Mouse (Mus musculus) regulatory T cell (primary cell): ENCODE results near the gene Clstn3.
"Not testable (repeated sequence)": the region's sequence is repeated elsewhere in the genome, so short reads cannot be mapped to it uniquely, and the experiment has no call there.

Experiments
- in situ Hi-C: fragments of 300-600 bp; cut with MboI, MseI; formaldehyde crosslinking; loops from one replicate; pipeline ENCODE4 v1.15.1; 2025; ENCODE audit warnings: high pct_unique_total_duplicates

Gene Clstn3

DNA sequence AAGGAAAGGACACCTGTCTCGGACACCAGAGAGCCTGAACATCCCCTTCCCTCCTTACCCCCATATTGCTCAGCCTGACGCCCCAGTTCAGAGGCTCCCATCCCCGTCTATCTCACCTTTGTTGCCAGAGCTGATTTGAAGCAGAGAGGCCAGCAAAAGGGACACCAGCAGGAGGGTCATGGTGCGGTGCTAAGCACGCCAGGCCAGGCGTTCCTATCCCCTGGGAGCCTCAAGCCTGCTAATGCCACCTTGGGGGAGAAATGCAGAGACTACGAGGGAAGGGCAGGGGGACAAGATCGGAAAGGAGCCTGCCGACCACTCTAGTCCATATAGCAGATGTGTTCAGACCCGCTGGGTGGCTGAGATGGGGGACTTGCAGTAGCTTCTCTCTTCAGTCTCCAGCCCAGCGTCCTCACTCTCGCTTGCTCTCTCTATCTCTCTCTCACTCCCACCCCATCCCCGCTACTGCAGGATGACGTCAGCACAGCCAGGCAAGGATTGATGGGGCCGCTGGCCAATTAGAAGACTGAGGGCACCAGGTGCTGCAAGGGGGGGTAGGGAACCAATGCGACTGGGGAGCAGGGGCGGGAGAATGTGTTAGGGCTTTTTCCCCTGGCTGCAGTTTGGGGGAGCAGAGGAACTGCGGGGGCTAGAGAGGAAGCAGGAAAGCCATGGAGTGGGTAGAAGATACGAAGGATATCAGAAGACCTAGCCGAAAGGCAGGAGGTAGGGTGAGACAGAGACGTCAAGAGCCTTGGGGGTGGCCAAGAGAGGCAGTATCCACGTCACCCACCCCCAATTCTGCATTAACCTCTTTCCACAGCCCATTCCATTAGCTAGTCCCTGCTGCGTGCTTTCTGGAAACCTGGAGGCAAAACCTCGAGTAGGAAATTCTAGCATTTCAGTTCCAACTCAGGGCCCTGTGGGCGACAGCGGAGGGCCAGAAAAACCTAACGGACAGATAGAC lies at the start of gene Clstn3:
Gene Clstn3 (minus strand): TSS at position 490 of the 967 bp plus-strand sequence.
- in situ Hi-C loops, result no loop called here

DNA sequence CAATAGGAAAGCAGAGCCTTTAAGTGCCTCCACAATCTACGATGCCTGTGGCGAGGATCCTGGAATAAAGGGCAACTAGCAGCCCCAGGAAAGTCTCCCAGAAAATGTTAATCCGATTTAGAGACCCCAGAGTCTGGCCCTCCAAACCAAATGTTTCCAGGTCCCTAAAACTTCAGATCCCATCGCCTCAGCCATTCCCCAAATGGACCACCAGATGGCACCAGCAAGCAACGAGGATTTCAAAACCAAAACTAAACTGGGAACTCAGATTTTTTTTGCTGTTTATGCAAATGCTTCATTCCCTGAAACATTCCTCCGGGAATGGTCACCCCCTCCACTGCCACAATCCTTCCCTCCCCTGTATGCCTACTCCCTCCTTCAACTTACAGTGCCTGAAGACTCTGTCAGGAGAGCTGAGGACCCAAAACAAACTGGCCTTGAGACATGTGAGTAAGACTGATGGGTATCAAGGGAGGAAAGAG lies 47.8 kb upstream of the Clstn3 start, which contains the start of gene C1ra:
Gene C1ra (plus strand): TSS at position 51 of the 482 bp plus-strand sequence.
- in situ Hi-C loops, result no loop called here

DNA sequence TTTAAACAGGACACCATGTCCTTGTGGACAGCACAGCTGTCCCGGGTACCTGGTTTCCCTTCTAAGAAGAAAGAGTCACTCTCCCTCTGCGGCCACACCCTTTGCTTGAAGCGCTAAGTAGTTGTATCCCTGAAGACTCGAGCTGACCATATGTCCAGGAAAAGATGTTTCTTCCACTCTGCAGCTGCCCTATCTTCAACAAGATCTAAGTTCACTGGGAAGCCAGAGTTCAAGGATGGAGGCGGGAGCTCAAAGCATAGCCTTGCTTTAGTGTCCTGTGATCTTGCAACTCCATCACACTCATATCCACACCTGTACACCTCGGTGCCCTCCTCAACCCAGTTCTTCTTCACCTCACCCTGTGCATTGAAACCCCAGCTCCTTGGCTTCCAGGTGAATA lies 47.3 kb upstream of the Clstn3 start:
- in situ Hi-C loops, result no loop called here

DNA sequence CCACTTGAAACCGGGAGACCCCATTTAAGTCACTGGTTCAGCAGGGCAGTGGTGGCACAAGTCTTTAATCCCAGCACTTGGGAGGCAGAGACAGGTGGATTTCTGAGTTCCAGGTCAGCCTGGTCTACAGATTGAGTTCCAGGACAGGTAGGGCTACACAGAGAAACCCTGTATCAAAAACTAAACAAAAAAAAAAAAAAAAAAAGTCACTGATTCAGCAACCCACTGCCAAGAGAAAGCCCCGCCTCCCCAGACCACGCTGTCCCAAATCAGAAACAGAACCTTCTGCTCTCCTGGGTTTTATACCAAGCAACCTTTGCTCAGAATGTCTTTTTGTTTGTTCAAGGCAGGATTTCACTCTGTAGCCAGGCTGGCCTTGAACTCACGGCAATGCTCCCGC lies 44.6 kb upstream of the Clstn3 start:
- in situ Hi-C loops, result not testable (repeated sequence)

DNA sequence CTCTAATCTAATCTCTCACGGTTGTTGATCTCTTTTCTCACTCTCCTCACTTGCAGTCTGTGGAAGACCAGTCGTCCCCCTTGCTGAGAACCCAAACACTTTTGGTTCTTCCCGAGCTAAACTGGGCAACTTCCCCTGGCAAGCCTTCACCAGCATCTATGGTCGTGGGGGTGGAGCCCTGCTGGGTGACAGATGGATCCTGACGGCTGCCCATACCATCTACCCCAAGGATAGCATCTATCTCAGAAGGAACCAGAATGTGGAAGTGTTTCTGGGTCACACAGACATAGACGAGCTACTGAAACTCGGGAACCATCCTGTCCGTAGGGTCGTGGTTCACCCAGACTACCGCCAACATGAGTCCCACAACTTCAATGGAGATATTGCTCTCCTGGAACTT lies 43.7 kb upstream of the Clstn3 start:
- in situ Hi-C loops, result no loop called here

DNA sequence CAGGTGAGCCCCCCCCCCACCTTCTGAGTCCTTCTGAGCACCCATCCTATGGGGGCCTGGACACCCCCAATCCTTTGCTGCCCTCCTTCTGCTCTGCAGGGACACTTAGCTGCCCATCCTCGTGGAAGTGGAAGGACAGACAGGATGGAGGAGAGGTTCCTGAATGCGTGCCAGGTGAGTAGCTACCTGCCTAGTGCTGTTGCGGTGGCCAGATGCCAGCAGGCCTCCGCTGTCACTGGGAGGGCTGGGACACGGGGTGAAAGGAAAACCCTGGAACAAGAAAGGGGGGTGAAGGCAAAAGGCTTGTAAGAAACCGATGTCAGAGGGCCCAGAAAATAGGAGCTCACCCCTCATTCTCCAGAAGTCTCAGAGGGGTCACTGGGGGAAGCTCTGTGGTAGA lies 42.4 kb upstream of the Clstn3 start:
- in situ Hi-C loops, result no loop called here

DNA sequence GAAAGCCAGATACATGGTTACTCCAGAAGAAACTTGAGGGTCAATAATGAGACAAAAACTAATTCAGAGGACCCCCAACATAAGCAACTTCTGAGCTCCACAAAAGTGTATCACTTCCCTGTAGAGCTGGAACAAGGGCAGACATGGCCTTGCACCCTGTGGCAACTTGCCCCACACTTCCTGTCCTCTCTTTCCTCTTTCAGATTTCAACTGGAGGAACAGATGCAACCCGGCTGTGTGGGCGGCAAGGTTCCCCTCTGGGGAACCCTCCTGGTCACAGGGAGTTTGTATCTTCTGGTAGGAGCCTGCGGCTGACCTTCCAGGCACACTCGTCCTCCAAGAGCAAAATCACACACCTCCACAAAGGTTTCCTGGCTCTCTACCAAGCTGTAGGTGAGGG lies 40.4 kb upstream of the Clstn3 start:
- in situ Hi-C loops, result no loop called here

DNA sequence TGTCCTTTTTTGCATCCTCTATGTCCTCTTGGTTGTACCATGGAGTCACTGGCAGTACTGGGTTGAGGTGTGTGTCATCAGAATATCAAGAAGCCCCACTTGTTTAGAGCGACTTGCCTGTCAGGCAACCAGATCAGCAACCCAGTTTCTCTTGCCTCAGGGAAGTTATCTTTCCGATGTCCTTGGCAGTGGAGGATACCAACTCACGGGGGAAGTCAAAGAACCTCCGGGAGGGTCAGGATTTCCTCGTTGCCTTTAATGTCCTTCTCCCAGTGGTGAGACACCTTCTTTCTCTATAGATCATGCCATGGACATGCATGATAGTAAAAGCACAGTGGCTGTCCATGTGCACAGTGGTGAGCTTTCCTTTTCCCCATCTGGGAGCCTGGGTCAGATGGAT lies 37.4 kb upstream of the Clstn3 start:
- in situ Hi-C loops, result no loop called here

DNA sequence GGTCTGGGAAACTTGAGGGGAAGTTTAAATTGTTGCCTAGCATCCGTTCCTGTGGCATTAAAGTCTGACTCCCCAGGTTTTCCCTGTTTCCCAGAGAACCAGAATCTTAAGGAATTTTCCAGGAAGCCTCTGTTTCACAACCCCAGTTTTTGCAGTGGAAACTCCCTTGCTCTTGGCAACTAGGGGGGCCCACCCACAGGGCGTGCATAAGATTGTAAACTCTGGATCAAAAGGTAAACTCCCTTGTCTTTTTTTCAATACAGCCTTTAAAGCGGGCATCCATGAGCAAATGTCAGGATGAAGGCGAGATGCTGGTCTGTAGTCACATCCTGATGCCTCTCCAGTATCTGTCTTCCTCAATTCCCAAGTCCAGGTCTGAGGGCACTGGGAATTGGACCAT lies 36.9 kb upstream of the Clstn3 start:
- in situ Hi-C loops, result no loop called here

DNA sequence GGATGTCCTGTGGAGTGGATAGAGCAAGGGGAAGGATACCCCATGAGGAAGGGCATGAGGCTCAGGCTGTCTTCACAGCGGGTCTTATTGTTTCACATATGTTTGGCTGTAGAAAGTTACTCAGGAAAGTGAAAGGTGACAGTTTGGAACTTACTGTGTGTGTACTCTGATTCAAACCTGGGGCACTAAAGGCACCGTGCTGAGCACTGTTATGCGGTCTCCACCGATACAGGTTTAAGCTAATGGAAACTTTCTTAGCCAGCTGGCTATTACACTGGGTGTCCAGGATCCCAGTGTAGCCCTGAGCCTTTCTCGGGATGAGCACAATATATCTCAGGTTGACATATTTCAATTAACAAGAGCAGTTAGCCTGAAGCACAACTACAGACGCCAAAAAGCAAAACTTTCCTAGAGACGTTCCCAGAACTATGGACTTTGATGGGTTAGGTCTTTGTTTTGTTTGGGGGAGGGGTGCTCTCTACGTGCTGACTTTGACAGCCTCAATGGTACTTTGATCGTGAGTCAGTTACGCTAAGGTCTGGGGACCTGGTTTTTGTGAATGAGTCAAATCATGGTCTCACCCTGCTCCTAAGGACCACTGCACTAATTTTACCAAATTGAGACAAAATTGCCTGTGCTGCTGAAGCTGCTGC lies 35.4 kb upstream of the Clstn3 start:
- in situ Hi-C loops, result no loop called here

DNA sequence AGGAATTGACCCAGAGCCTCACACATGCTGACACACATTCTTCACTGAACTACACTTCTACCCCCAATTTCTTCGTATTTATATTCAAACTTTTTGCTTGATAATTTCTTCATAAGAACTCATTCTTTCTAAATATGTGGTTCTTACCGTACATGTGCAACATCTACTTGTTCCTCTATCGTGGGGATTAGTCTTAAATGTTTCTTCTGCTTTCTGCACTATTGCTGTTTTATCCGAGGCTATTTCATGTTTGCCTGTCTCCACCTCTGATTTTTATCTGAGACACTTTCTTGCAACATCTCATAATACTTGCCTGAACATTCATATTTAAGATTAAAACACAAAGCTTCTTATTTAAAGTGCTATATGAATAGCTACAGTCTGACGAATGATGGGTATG lies 31.5 kb upstream of the Clstn3 start:
- in situ Hi-C loops, result no loop called here

DNA sequence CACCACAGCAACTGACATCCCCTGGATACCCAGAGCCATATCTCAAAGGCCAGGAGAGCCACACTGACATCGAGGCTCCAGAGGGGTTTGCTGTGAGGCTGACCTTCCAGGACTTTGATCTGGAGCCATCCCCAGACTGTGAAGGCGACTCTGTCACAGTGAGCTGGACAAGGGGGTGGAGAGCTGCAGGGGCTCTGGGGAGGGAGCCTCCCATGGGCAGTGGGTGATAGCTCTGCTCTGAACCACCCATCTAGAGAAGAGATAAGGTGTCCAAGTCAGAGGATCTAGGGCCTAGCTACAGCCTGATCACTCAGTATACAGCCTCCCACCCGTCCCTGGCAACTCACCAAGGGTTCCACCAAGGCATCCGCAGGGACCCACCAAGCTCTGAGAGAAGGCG lies 29.3 kb upstream of the Clstn3 start:
- in situ Hi-C loops, result no loop called here

DNA sequence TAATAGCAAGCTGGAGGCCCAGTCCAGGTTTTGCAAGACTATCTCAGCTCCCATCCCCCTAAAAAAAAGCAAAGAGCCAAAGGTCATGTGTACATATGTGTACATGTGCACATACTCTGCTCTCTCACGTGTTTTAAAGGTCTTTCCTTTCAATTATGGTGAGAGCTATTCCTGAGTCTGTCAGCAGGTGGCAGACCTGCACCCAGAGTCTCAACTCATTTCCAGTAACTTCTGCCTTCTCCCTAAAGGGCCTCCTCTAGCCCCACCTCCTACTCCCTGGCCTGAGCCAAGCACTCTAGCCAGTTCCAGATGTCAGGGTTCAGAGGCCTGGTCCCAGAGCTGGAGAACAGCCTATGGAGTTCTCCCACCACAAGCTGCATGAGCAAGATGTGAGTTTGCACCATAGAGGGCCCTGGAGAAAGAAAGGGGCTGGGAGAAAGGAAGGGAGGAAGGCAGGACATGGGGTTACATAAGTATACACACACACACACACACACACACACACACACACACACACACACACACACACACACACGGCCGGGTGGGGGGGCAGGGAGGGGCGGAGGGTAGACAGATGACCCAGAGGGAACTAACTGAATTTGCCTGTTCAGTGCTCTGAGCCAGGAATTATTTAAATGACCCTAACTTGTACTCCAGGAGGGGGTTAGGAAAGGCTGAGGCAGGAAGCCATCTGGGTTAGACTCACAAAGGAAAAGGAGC lies 28.4 kb upstream of the Clstn3 start, which contains the start of gene C1rl:
Gene C1rl (plus strand): TSS at position 272 of the 720 bp plus-strand sequence.
- in situ Hi-C loops, result no loop called here

DNA sequence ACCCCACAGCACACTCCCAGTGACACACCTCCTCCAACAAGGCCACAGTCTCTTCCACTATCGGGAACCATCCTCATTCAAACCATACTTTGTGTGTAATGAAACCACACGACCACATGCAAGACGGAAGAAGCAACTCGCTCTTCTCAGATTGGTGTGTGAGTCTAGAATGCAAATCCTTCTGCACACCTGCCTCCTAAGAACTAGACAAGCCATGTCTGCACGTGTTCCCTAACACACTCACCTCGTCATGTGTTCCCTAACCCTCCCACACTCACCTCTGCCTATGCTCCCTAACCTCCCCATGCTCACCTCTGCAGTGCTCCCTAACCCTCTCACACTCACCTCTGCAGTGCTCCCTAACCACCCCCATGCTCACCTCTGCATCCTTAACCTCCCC lies 26.8 kb upstream of the Clstn3 start:
- in situ Hi-C loops, result no loop called here

DNA sequence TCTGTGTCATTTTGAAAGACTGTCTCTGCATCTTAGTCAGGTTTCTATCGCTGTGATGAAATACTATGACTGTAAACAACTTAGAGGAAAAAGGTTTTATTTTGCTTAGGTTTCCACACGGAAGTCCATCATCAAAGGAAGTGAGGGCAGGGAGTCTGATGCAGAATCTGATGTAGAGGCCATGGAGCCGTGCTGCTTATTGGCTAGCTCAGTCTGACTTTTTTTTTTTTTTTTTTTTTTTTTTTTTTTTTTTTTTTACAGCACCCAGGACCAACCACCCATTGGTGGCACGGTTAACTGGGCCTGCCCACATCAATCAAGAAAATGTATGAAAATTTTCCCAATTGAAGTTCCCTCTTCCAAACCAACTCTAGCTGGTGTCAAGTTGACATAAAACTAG lies 24.4 kb upstream of the Clstn3 start:
- in situ Hi-C loops, result no loop called here

DNA sequence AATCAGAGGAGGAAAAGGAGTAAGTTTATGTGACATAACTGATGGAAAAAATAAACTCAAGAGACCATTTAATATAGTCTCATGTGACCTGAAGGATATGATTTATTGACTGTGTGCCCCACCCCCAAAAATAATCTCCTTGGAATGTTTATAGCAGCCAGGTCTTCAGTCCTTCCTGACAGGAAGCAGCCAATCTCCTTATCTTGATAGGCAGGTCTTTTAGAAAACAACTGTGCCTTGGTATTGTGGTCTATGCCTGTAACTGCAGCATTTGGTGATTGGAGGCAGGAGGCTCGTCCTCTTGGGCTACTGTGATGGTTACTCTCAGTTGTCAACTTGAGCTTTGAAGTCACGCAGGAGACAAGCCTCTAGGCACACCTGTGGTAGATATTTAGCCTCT lies 22.9 kb upstream of the Clstn3 start:
- in situ Hi-C loops, result no loop called here

DNA sequence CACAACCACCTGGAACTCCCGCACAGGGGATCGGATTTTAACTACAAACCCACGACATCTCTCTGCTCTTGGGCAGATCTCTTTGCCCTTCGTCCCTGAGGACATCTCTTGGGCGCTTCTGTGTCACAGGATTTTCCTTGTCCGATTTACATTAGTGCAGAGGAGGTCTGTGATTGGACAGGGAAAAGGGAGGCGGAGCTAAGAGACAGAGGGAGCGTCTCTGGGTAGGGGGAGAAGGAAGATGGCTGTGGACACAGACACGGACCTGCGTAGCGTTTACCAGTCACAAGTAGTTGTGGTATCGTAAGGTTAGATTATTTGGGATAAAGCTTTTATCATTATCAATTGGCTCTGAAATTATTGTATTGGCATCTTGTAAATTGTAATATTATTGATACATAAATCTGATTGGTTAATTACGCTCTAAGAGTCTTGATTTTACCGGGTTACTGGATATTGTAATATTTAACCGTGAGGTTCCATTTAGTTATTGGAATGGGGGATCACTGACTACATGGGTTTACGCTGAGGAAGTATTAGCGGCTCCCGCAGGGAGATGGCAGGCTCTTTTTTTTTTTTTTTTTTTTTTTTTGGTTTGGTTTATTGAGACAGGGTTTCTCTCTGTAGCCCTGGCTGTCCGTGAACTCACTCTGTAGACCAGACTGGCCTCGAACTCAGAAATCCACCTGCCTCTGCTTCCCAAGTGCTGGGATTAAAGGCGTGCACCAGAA lies 21.0 kb upstream of the Clstn3 start:
- in situ Hi-C loops, result no loop called here

DNA sequence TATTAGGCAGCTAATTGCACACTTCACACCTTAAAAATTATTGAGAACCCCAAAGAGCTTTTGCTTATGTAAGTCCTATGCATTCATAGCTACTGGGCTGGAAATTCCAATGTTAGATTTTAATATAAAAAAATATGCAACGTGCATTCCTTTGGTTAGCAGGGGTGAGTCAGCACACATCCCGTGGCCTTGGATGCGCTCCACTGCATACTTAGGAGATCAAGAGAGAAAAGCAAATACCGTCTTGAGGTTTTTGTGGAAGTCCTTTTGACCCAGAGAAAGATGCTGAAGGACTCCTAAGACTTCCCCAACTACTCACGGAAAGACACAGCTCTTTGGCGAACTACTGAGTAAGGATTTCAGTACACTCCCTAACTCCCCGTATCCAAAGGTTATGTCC lies 20.3 kb upstream of the Clstn3 start:
- in situ Hi-C loops, result loop anchor here (5.0 kb wide), 1 partner anchor 277 kb away; no protein-coding TSS in a partner anchor

DNA sequence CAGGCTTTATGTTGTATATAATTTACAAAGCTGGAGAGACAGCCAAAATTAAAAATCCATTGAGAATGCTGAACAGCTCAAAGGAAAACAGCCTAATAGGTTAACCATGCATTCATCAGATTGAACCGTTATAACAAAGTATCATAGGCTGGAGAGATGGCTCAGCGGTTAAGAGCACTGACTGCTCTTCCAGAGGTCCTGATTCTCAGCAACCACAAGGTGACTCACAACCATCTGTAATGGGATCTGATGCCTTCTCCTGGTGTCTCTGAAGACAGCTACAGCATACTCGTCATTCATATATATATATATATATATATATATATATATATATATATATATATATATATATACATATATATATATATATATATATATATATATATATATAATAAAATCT lies 19.2 kb upstream of the Clstn3 start:
- in situ Hi-C loops, result loop anchor here (5.0 kb wide), 1 partner anchor 278 kb away; no protein-coding TSS in a partner anchor

DNA sequence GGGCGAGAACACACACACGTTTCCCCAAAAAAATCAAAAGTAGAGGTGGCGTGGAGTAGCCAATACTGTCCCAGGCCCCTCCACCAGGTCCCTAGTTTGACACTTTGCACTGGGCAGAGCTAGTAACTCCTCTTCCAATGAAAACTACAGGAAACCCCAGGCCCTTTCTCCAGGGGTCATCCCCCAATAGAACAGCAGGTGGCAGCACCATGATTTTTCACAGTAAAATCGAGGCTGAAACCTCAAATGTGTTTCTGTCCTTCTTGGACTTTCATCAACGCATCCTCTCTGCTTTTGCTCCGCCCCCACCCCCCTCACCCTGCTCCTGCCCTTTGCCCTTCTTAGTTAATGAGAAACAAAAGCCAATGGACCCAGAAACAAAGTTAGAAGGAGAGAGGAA lies 17.0 kb upstream of the Clstn3 start:
- in situ Hi-C loops, result loop anchor here (5.0 kb wide), 1 partner anchor 281 kb away; no protein-coding TSS in a partner anchor

DNA sequence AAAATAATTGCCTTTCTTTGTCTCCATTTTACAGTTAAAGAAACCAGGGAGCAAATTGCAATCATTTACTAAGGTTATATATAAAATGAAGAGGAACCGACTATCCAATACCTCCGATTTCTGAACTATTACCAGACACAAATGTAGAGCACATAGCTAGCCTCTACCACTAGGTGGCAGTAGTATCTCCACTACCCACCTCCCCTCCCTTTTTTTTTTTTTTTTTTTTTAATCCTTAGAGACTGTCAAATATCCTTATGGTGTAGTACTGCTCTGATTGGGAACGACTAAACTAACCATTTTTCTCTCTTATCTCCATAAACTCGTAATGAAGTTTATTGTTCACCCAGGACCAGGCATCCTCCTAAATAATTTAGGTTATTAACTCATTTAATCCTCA lies 15.7 kb upstream of the Clstn3 start:
- in situ Hi-C loops, result loop anchor here (5.0 kb wide), 1 partner anchor 282 kb away; no protein-coding TSS in a partner anchor
